Mouse (Mus musculus) gastrocnemius, postnatal 36 days (tissue): ENCODE measurements around the gene Kel. TPM values are rescaled to one million over a fixed set of nuclear protein-coding genes. Genes with fewer than 3 reads are reported as not detected.

Experiments used
- DNase-seq, 2 experiments: peaks; one replicate each; pipeline ENCODE4 v3.0.0; 2022
- intact Hi-C: fragments of 180-260 bp; cut with DNase I; formaldehyde crosslinking; loops from one replicate; pipeline ENCODE4 v1.15.1; 2025
- long read RNA-seq, 2 experiments: library from polyadenylated mRNA; stranded (forward); transcript quantifications; one replicate each; pipeline ENCODE4 v2.0.0; 2021
- total RNA-seq, 2 experiments: library from RNA; stranded (reverse); gene quantifications; 2 replicates each; pipeline ENCODE4 v1.2.3; 2021

Gene Kel
- total RNA-seq = not detected
- long read RNA-seq, experiment 1 = 0 reads
- long read RNA-seq, experiment 2 = 0 reads

DNA sequence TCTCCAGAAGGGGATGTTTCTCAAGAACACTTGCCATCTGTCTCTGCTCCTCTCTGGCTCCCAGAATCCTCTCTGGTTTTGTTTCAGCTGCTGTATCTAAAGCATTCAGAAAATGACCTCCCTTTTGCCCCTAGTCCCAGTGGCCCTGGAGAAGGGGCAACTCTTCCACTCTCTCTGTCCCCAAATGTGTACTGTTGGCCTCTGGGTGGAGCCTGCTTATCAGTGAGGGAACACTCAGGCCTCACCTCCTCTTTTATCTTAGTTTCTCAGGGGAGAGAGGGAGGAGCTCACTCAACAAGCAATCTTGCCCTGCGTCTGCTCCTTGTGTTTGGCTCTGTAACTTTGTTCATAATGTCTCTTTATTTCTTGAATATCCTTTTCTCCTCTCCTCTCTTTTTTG lies at the start of gene Kel:
Kel (minus strand) TSS at position 217 of the 400 bp plus-strand sequence.
- intact Hi-C loops = no loop called here
- DNase-seq = no peak

DNA sequence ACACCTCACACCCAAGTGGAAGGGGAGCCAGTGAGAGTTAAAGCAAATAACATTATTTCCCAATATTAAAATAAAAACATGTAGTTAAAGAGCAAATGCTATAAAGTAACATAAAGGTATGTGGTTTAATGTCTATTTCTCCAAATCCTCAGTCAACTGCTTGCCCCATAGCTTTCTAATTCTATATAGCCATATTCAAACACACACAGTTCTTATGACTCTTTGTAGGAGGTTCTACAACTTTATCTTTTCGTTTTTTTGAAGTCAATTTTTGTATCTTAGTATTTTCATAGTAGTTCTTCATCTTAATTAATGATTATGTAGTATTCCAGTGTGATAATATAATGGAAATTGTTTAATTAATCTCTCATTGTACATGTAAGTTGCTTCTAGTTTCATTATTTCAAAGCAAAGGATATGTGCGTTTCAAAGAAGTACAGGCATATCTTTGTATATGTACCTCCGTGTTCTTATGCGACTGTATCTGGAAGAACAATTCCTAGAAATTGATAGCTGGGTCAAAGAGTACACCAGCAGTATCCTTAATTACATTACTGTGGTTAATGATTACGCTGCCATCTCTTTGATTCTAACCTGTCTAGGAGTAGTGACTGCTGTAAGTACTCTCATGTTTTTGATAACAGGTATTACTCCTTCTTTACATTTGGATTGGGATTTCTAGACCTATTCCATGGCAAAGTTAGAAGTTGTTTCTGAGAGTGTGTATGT lies 40.7 kb upstream of the Kel start:
- intact Hi-C loops = no loop called here
- no peak for DNase-seq

DNA sequence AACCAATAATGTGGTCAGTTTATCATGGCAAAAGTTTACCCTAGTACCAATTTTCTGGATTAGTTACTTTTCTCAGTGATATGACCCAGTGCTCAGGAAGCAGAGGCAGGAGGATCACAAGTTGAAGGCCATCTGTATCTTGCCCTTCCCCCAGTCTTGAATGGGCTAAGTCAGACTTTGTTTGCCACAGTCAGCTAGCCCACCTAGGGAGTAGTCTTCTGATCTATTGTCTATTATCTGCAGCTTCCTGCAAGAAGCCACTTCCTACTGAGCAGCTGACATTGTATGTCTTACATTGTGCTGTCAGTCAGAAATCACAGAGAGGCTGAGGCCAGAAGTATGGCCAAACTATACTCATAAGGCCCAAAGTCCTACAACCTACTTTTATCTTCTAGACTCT lies 37.0 kb upstream of the Kel start:
- no peak for DNase-seq
- intact Hi-C loops = no loop called here

DNA sequence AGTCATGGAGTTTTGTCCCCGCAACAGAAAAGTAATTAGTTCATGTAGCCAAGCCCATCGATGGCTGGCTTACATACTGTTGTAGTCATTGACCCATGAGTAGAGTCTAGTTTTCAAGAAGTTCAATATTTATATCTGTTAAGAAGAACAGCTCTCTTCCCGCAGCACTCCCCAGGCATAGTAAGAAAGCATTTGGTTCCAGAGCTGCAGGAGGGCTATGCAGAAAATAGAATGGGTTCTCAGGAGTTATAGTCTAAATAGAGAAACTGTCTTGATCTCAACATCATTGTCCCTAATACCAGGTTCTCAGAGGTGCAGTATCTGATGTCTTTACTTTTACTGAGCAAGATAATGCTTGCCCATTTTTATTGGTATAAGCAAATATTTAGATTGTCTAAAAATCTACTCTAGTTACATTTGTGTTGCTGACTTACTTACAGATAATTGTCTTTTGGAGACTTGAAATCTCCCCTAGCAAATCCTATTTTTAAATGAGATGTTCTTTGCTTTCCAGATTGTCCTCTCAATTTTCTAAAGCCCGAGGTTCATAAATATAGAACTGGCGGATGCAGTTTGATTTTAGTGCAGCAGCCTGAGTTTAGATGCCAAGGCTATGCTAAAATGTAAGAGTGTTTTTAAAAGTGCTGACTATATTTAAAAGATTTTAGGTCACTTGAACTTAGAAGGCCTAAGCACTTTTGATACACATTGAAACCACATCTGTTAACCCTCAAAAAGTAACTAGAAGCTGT lies 30.8 kb upstream of the Kel start:
- intact Hi-C loops = no loop called here
- DNase-seq = no peak

DNA sequence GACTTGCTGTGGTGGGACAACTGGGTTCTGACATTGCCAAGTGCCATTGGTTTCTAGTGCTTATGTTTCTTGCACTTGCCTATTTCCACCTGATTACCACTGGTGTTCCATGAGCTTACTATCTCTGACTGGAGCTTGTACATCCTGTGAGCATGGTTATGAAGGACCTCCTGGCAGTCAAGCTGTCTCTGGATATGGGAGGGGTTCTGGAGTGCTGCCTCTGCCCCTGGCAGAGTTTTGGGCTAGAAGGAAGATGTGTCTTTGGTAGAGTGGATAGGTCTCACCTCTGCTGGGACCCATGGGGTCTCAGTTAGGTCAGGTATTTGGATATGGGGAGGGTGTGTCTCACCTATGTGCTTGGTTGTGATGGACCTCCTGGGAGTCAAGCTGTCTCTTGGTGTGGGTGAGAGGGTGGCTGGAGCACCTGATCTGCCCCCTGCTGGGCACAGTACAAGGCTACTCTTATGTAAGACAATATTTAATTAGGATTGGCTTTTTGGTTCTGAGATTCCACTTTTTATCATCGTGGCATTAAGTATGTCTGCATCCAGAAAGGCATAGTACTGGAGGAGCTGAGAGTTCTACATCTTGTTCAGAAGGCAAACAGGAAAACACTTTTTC lies 24.0 kb upstream of the Kel start:
- intact Hi-C loops = no loop called here
- no peak for DNase-seq

DNA sequence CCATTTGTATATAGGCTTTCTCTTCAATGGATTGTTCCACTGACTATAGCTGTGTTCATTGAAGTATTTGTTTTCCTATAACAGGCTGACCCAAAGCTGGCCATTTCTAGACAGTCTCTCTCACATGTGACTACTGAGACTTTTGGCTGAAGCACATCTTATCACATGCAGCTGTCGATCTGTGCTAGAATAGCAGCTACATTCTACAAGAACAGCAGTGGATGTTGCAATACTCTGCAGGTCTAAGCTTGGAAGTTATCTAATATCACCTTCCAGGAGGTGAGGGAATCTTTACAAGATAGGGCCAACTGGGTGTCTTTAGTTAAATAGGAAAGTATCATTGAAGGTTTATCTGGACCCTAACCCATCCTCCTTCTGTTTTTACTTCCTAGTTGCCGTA lies 17.3 kb upstream of the Kel start:
- intact Hi-C loops = no loop called here
- no peak for DNase-seq

DNA sequence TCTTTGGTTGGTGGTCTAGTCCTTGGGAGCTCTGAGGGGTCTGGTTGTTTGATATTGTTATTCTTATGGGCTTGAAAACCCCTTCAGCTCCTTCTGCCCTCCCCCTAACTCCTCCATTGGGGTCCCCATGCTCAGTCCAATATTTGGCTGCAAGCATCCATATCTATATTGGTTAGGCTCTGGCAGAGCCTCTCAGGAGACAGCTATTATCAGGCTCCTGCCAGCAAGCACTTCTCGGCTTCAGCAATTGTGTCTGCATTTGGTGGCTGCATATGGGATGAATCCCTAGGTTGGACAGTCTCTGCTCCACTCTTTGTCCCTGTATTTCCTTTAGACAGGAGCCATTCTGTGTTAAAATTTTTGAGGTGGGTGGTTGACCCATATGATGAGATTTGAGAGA lies 6.1 kb upstream of the Kel start:
- no peak for DNase-seq
- intact Hi-C loops = no loop called here

DNA sequence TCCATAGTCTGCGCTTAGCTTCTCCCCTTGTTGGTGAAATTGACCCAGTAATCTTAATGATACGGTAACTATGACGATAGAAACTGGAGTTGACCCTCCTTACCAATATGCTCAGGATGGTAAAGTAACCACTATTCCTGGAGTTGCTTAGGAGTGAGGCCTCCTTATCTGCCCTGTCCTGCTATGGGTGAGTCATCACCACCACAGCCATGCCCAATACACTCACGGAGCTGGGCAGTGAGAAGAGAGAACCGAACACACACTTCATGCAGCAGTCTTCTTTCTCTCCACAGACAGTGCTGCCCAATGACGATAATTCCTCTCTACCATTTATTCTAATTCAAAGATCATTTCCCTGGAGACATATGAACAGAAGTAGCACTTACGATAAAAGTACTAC lies 2.1 kb upstream of the Kel start:
- intact Hi-C loops = no loop called here
- no peak for DNase-seq

DNA sequence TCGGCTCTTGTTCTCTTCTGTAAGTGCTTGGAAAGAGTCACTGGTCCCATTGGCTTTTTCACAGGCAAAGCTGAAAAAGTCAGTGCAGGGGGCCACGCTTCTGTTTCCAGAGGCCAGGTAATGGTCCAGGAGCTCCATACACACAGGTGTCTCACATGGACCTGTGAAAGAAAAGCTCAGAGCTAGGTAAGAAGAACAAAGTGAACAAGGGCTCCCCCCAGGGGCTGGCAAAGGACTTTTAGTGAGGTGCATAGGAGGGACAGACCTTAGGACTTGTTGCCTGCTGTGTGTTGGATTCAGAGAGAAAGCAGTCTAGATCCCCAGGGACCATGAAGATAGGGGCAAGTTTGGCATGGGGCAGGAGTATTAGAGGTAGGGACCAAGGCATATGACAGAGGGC lies 1.2 kb downstream of the Kel start:
- DNase-seq = no peak
- intact Hi-C loops = no loop called here

DNA sequence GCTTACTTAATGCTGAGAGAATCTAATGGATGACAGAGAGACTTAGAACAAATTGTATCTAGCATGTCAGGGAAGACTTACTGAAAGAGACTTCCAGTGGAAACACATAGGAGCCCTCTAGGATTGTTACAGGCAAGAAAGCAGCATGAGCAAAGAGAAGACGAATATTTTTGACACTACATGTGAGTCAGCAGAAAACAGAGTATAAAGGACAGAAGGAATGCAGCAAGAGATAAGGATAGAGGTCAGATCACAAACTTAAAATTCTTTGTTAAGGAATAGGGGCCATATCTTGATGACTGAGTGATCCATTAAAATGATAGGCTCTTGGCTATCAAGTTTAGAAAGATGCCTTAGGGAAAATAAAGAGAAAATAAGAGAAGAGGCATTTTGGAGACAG lies 2.9 kb downstream of the Kel start:
- DNase-seq = no peak
- intact Hi-C loops = no loop called here

DNA sequence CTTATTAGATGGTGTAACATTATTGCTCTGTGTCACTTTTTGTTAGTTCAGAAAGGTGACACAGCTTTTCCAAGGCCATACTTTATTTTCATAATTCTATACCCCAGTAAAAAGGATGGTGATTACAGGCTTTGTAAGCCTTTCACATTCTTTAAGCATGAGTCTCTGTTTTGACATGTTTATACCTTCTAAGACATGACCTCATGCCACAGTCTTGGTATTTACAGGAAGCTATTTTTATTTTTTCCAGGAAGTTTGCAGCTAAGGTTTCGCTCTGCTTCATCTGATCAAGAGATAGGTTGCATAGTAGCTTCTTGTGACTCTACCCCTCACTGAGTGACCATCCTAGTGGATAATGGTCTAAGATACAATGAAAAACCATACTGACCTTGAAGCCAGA lies 9.7 kb downstream of the Kel start:
- intact Hi-C loops = no loop called here
- no peak for DNase-seq

DNA sequence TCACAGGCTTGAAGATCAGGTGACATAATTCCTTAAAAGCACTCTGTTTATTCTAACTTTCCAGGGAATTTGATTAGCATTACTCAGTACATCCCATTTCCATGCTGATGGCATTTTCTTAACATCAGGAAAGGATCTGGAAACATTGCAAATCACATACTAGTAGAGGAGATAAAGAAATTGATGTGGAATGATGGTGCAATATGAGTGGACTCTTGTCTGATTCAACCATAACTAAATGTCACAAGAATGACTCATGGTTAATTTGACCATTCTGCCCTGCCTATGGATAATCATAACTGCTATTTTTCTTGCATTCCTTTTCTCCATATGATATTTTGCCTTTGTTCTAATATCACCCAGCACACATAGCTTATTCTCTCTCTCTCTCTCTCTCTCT lies 11.9 kb downstream of the Kel start:
- no peak for DNase-seq
- intact Hi-C loops = no loop called here

DNA sequence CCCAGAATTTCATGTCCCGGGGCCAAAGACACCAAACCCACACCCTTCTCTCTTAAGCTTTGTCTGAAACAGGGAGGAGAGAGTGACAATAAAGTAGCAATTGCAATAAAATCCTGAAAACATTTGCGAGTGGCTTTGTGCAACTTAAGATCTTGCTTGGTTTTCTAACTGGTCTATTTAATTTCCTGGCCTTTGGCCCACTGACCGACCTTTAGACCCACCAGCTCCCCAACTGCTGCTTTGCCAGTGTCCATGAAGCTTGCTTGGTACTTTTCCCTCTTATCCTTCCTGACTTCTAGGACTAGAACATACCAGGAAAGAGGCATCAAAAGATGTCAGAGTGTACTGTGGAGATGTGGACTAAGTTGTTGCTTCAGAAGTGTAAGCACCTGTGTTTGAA lies 18.5 kb downstream of the Kel start:
- intact Hi-C loops = no loop called here
- no peak for DNase-seq

DNA sequence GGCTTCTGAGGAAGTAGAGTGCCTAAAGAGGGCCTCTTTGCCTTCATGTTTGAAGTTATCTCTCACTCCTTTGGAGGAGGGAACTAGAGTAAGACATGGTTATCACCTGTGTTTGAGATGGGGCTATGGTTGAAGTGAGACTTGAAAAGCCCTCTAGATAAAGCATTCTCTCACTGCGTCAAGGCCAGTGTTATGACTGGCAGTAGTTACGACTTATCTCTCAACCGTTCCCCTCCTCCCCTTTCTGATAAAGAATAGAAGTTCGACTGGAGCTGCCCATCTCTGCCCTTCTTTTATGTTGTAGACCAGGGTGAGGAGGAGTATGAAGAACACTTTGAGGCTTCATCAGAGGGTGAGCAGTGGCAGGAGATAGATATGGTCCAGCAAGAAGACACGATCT lies 19.2 kb downstream of the Kel start:
- no peak for DNase-seq
- intact Hi-C loops = no loop called here

DNA sequence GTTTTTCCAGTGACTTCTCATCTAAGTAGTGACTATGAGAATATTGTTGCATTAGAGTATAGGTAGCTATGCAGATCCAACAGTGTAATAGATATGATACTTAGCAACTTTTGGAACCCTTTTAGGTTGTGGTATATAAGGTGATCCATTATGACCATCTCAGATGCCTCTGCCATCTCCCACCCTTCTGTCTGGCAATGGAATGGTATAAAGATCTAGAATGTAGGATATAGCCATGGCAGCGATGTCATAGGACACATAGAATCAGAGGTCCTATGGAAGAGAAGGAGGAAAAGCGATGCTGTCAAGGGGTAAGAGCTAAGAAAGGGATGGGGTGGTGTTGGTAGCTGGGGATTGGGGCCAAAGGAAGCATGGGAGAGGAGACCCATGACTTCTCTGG lies 20.0 kb downstream of the Kel start, which contains the start of gene Llcfc1:
Llcfc1 (plus strand) TSS at position 301 of the 400 bp plus-strand sequence.
- intact Hi-C loops = no loop called here
- no peak for DNase-seq

DNA sequence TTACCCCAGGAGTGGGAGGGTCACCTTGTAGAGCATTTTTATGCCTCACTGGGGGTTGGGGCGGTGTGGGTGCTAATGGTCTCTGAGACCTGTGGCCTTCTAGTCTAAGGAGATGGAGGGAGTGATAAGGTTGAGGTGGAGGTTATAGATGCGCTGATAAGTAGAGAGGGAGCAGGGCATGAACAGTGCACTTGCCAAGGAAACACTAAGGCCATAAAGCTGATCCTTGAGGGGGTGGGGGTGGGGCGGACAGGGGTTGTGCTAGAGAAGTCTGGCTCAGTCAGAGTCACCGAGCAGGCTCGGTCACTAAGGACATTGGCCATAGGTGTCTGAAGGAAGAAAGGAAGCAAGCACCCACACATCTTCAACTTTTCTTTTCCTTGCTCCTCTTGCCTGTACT lies 22.5 kb downstream of the Kel start:
- intact Hi-C loops = no loop called here
- DNase-seq = no peak

DNA sequence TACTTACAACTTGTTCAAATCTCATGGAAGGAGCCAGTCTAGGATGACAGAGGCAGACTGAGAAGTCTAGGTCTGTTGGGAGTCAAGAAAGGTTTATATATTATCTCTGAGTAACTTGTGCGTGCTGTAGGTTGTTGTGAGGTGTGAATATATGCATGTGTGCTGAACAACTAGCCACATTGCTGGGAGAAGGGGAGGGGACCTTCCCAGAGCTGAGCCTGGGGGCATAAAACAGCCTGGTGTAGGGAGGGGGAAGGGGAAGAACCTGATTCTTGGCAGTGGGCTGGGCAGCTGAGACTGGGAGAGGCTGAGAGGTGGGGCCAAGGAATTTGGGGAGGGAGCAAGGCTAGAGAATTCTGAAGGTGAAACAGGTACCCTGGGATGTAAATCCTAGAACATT lies 23.5 kb downstream of the Kel start, which contains the start of gene Trpv5:
Trpv5 (minus strand) TSS at position 101 of the 400 bp plus-strand sequence.
- intact Hi-C loops = no loop called here
- DNase-seq = no peak

DNA sequence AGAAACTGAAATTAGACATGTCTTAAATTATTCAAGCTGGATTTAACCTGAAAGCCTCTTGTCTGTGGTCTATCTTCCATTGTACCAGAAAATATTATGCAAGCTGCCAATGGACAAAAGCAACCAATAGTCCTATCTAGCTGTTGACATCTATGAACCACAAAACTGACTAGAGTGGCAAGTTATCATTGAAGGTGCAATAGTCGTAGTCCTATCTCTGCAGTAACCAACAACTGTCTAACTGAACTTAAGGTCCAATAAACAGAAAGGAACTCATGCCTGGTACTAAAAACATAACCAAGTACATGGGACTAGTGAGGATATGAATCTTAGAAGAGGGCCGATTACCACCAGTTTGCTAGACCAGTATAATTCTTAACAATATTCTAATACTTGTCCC lies 27.6 kb downstream of the Kel start:
- DNase-seq = no peak

DNA sequence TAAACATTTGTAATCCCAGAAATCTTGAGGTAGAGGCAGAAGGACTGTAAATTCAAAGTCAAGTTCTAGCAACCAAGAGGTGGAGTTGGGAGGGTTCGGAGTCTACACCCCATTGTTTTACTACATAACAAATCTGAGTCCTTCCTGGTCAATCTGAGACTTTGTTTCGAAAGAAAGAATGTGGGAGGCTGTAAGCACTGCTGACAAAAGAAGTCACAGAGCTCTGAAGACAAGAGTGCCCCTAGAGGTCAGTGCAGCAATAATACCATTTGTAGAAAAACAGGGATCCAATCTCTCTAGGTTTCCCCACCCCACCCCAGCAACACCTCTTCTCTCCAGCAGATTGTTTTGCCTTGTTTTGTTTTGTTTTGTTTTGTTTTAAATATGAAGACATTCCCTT lies 41.8 kb downstream of the Kel start:
- no peak for DNase-seq
- intact Hi-C loops = no loop called here

More for the DNA sequence above, 27.6 kb downstream of the Kel start:
- intact Hi-C loops = no loop called here

DNA sequence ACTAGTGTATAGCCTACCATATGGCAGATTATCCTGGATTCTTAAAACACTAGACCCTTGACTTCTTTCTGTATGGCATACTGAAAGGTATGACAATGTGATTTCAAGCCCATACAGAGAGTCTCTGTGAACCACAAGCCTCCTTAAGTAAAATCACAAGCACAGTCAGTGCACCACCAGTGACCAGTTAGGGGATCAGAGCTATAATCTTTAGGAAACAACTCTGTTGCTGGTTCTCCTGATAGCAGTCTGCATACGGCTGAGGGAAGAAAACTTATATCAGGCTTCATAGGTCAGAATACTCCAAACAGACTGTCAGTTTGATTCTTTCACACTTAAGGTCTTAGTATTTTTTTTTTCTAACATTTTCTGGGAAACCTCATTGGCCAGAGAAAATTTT lies 45.7 kb downstream of the Kel start:
- intact Hi-C loops = no loop called here
- DNase-seq = no peak

DNA sequence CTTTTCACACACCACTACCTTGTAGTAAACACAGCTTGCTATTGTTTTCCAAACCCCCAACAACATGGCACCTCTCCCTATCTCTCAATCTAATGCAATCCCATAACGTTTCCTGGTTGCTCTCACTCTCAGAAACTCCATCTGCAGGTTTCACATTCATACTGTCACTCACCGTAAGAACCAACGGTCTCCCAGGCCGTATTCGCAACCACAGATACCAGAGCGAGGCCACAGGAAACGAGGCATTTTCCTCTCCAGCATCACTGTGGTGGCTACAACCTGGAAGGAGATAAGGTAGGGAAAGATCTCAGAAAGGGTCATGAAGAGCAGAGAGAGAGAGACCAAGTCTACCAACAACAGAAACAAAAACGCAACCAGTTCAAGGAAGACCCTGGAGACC lies 49.5 kb downstream of the Kel start:
- DNase-seq = no peak

DNA sequence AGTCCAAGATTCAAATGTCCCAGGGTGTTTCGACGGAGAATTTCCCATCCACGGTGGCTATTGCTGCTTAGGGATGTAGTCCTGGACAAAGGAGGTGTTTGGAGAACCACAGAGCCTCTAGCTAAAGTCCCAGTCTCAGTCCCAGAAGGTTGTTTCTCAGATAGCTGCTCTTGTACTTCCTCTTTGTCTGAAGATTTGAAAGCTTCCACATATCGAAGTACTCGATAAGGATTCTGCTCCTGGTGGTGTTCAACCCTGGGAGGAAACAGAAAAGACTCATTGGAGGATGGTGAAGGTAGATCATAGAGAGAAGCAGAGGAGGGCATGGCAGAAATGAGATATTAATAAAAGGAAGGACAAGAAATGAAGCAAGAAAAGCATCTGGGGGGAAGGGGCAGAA lies 51.0 kb downstream of the Kel start:
- no peak for DNase-seq
- intact Hi-C loops = no loop called here

More for the DNA sequence above, 49.5 kb downstream of the Kel start:
- intact Hi-C loops = no loop called here
